Mouse (Mus musculus): Measurements from ENCODE around the gene Mapk10.
"Not testable (repeated sequence)": the region's sequence is repeated elsewhere in the genome, so short reads cannot be mapped to it uniquely, and the experiment has no call there.

Gene Mapk10

GRCm38 (mm10) chr5:102964396-102964795, 246.7 kb downstream of the Mapk10 start:
- no peak for DNase-seq (ENCODE audit: low read depth, low spot score)

- no peak for DNase-seq (ENCODE audit: low read depth, low spot score)
These were observed 257.7 kb downstream of the Mapk10 start for GRCm38 (mm10) chr5:102953414-102953813.

- no peak for DNase-seq (ENCODE audit: low read depth, low spot score)
These were observed 258.2 kb downstream of the Mapk10 start for GRCm38 (mm10) chr5:102952918-102953317.

GRCm38 (mm10) chr5:102947061-102947711, 263.9 kb downstream of the Mapk10 start:
- no peak for DNase-seq (ENCODE audit: low read depth, low spot score)

- no peak for DNase-seq (ENCODE audit: low read depth, low spot score)
These were observed 264.5 kb downstream of the Mapk10 start for GRCm38 (mm10) chr5:102946625-102947024.

- not testable (repeated sequence) for DNase-seq (ENCODE audit: low read depth, low spot score)
These were observed 267.1 kb downstream of the Mapk10 start for GRCm38 (mm10) chr5:102943864-102944630.

GRCm38 (mm10) chr5:102930161-102930560, 281.0 kb downstream of the Mapk10 start:
- no peak for DNase-seq (ENCODE audit: low read depth, low spot score)

- DNase-seq (ENCODE audit: low read depth, low spot score) = no peak
These were observed 284.3 kb downstream of the Mapk10 start for GRCm38 (mm10) chr5:102926786-102927185.

- DNase-seq (ENCODE audit: low read depth, low spot score) = no peak
These were observed 290.9 kb downstream of the Mapk10 start for GRCm38 (mm10) chr5:102920199-102920598.

- peak; percentile 57 for DNase-seq (ENCODE audit: low read depth, low spot score)
These were observed 305.5 kb downstream of the Mapk10 start for GRCm38 (mm10) chr5:102905441-102906211.

- no peak for DNase-seq (ENCODE audit: low read depth, low spot score)
These were observed 307.1 kb downstream of the Mapk10 start for GRCm38 (mm10) chr5:102904066-102904465.

- no peak for DNase-seq (ENCODE audit: low read depth, low spot score)
These were observed 307.6 kb downstream of the Mapk10 start for GRCm38 (mm10) chr5:102903487-102903886.

- no peak for DNase-seq (ENCODE audit: low read depth, low spot score)
These were observed 310.0 kb downstream of the Mapk10 start for GRCm38 (mm10) chr5:102901176-102901575.

GRCm38 (mm10) chr5:102899680-102900215, 311.4 kb downstream of the Mapk10 start:
- DNase-seq (ENCODE audit: low read depth, low spot score) = no peak

GRCm38 (mm10) chr5:102898301-102898700, 312.8 kb downstream of the Mapk10 start:
- no peak for DNase-seq (ENCODE audit: low read depth, low spot score)

- no peak for DNase-seq (ENCODE audit: low read depth, low spot score)
These were observed 318.9 kb downstream of the Mapk10 start for GRCm38 (mm10) chr5:102892226-102892625.

GRCm38 (mm10) chr5:102889163-102889488, 322.0 kb downstream of the Mapk10 start:
- DNase-seq (ENCODE audit: low read depth, low spot score) = no peak

GRCm38 (mm10) chr5:102888482-102889162, 322.5 kb downstream of the Mapk10 start:
- no peak for DNase-seq (ENCODE audit: low read depth, low spot score)

- DNase-seq (ENCODE audit: low read depth, low spot score) = no peak
These were observed 335.5 kb downstream of the Mapk10 start for GRCm38 (mm10) chr5:102875628-102876027.

- peak; percentile 68 for DNase-seq (ENCODE audit: low read depth, low spot score)
These were observed 336.4 kb downstream of the Mapk10 start for GRCm38 (mm10) chr5:102874605-102875298.

GRCm38 (mm10) chr5:102872996-102873395, 338.1 kb downstream of the Mapk10 start:
- not testable (repeated sequence) for DNase-seq (ENCODE audit: low read depth, low spot score)

Data from retina, adult 2 months (tissue).